21 mouse cellular contexts compared by ENCODE assay signal in genomic region chr16:21272748-21273147, GRCm38 (mm10).
DNase-seq lines count a peak whose midpoint lies in the region; ATAC-seq lines count a peak whose summit lies in the region.
"Had no signal": no experiment of that assay in that cellular context is flagged by ENCODE, and none has a peak within 500 bp of the region (broad histone marks: within the 10 kb centered on the region; RNA-seq: fewer than 3 reads in every experiment).

No protein-coding gene starts in this region.

- peak overlapping the region; percentile 72 for H3K27ac ChIP-seq in heart, embryonic 15.5 days
- peak overlapping the region; percentile 47 for H3K27ac ChIP-seq in midbrain, embryonic 12.5 days (replicated peaks)
- no peak overlapping the region for H3K27ac ChIP-seq in midbrain, embryonic 16.5 days (ENCODE audit: low read length)
- 0 out of 2 replicates have a peak overlapping the region, but pooled peaks have one; percentile 30 for H3K27ac ChIP-seq in embryonic facial prominence, embryonic 12.5 days
- peak overlapping the region; percentile 91 for H3K27ac ChIP-seq in limb, embryonic 12.5 days
- H3K27ac ChIP-seq: heart, adult 2 months; macrophage had no signal

- H3K9ac ChIP-seq in heart, embryonic 15.5 days: no peak overlapping the region
- H3K9ac ChIP-seq in midbrain, embryonic 12.5 days (replicated peaks): no peak overlapping the region
- H3K9ac ChIP-seq in midbrain, embryonic 16.5 days (ENCODE audit: low read depth, low read length): no peak overlapping the region
- 0 out of 2 replicates have a peak overlapping the region, but pooled peaks have one; percentile 5 for H3K9ac ChIP-seq in embryonic facial prominence, embryonic 12.5 days
- H3K9ac ChIP-seq in limb, embryonic 12.5 days (replicated peaks): no peak overlapping the region
- H3K9ac ChIP-seq: hindbrain, embryonic 13.5 days had no signal

- H3K4me1 ChIP-seq in heart, embryonic 15.5 days (replicated peaks): peaks cover 42% of the 10 kb centered on the region
- H3K4me1 ChIP-seq in midbrain, embryonic 12.5 days: peaks cover 44% of the 10 kb centered on the region
- peaks cover 6% of the 10 kb centered on the region; the same call in 1 of the 2 replicates for H3K4me1 ChIP-seq in midbrain, embryonic 16.5 days (ENCODE audit: control insufficient read depth, insufficient read depth, low read length)
- H3K4me1 ChIP-seq in embryonic facial prominence, embryonic 12.5 days: peaks cover 45% of the 10 kb centered on the region
- peaks cover 54% of the 10 kb centered on the region for H3K4me1 ChIP-seq in limb, embryonic 12.5 days (replicated peaks)

- H3K4me2 ChIP-seq in heart, embryonic 15.5 days: no peak overlapping the region
- no peak overlapping the region for H3K4me2 ChIP-seq in midbrain, embryonic 12.5 days (replicated peaks)
- H3K4me2 ChIP-seq in midbrain, embryonic 16.5 days (ENCODE audit: low read length): no peak overlapping the region
- no peak overlapping the region for H3K4me2 ChIP-seq in embryonic facial prominence, embryonic 12.5 days (replicated peaks)
- H3K4me2 ChIP-seq in limb, embryonic 12.5 days: no peak overlapping the region
- H3K4me2 ChIP-seq: hindbrain, embryonic 13.5 days had no signal

- no peak for ATAC-seq in heart, embryonic 15.5 days (replicated peaks; ENCODE audit: insufficient number of reproducible peaks, insufficient read depth, low FRiP score, low read depth)
- no peak for ATAC-seq in midbrain, embryonic 12.5 days (ENCODE audit: low FRiP score, low read depth)
- no peak for ATAC-seq in midbrain, embryonic 16.5 days
- ATAC-seq in embryonic facial prominence, embryonic 12.5 days (ENCODE audit: insufficient number of reproducible peaks, insufficient read depth, low FRiP score, low TSS enrichment): no peak
- no peak for ATAC-seq in limb, embryonic 12.5 days (ENCODE audit: insufficient number of reproducible peaks, insufficient read depth, low FRiP score, low TSS enrichment, low read depth)
- ATAC-seq: Patski had no signal

- no peak overlapping the region for H3K4me3 ChIP-seq in heart, embryonic 15.5 days
- H3K4me3 ChIP-seq in midbrain, embryonic 12.5 days: no peak overlapping the region
- H3K4me3 ChIP-seq in midbrain, embryonic 16.5 days (ENCODE audit: low read depth, low read length): no peak overlapping the region
- H3K4me3 ChIP-seq in embryonic facial prominence, embryonic 12.5 days: no peak overlapping the region
- no peak overlapping the region for H3K4me3 ChIP-seq in limb, embryonic 12.5 days (replicated peaks)
- H3K4me3 ChIP-seq: heart, adult 2 months; hindbrain, embryonic 13.5 days had no signal

- no peak for DNase-seq in heart, postnatal 36 days
- DNase-seq in cerebellum, postnatal 14 days: no peak
- DNase-seq in urinary bladder, adult 18-20 months (ENCODE audit: low spot score in 2 of 2): no peak
- DNase-seq: adrenal gland, postnatal 10 days; cerebellum, adult 11 months; cerebellum, postnatal 10 days; gastrocnemius, postnatal 25 days; heart, adult 2 months; kidney, postnatal 4 days; lung, adult 18-20 months; retina, postnatal 1 day; right cerebral cortex, postnatal 4 days; thymus, adult 2 months had no signal

- H3K9me3 ChIP-seq in heart, embryonic 15.5 days (replicated peaks): no peaks in the 10 kb centered on the region
- H3K9me3 ChIP-seq in midbrain, embryonic 12.5 days: no peaks in the 10 kb centered on the region
- H3K9me3 ChIP-seq in midbrain, embryonic 16.5 days (replicated peaks; ENCODE audit: control insufficient read depth, low read length, poor library complexity, severe bottlenecking): no peaks in the 10 kb centered on the region
- H3K9me3 ChIP-seq in embryonic facial prominence, embryonic 12.5 days: 0 out of 2 replicates have a peak, but pooled peaks cover 5% of the 10 kb centered on the region
- H3K9me3 ChIP-seq in limb, embryonic 12.5 days: peaks cover 11% of the 10 kb centered on the region; the same call in 1 of the 2 replicates
- H3K9me3 ChIP-seq: hindbrain, embryonic 13.5 days had no signal

- intact Hi-C loops in heart, postnatal 36 days (cut with DNase I): no loop called here

- H3K27me3 ChIP-seq in heart, embryonic 15.5 days: no peaks in the 10 kb centered on the region
- no peaks in the 10 kb centered on the region for H3K27me3 ChIP-seq in midbrain, embryonic 12.5 days
- no peaks in the 10 kb centered on the region for H3K27me3 ChIP-seq in midbrain, embryonic 16.5 days (ENCODE audit: control insufficient read depth, insufficient read depth, low read depth, low read length)
- H3K27me3 ChIP-seq in embryonic facial prominence, embryonic 12.5 days: no peaks in the 10 kb centered on the region
- H3K27me3 ChIP-seq in limb, embryonic 12.5 days: no peaks in the 10 kb centered on the region
- H3K27me3 ChIP-seq: Patski had no signal

- H3K36me3 ChIP-seq in heart, embryonic 15.5 days: no peaks in the 10 kb centered on the region
- no peaks in the 10 kb centered on the region for H3K36me3 ChIP-seq in midbrain, embryonic 12.5 days
- H3K36me3 ChIP-seq in midbrain, embryonic 16.5 days (ENCODE audit: control insufficient read depth, insufficient read depth, low read length): no peaks in the 10 kb centered on the region
- no peaks in the 10 kb centered on the region for H3K36me3 ChIP-seq in embryonic facial prominence, embryonic 12.5 days
- H3K36me3 ChIP-seq in limb, embryonic 12.5 days: no peaks in the 10 kb centered on the region
- H3K36me3 ChIP-seq: hindbrain, embryonic 13.5 days had no signal

- 40% methylated on average over 4 of the region's 4 CpGs for WGBS in heart, embryonic 15.5 days
- 56% methylated on average over 4 of the region's 4 CpGs for WGBS in midbrain, embryonic 12.5 days
- 47% methylated on average over 4 of the region's 4 CpGs for WGBS in midbrain, embryonic 16.5 days
- 55% methylated on average over 4 of the region's 4 CpGs for whole genome bisulfite sequencing in embryonic facial prominence, embryonic 12.5 days
- WGBS in limb, embryonic 12.5 days: 60% methylated on average over 4 of the region's 4 CpGs
